Comparison of ENCODE assay signal across 12 mouse cellular contexts in genomic region chr9:37329456-37329855, GRCm38 (mm10). TPM values are rescaled to one million over a fixed set of nuclear protein-coding genes. Genes with fewer than 3 reads are reported as not detected.
A peak's percentile ranks its signal among the peaks of the same experiment; 100 is the strongest.
DNase-seq lines count a peak whose midpoint lies in the region; TF ChIP-seq lines count a peak whose summit lies in the region.
"Had no signal": no experiment of that assay in that cellular context is flagged by ENCODE, and none has a peak within 500 bp of the region (broad histone marks: within the 10 kb centered on the region; RNA-seq: fewer than 3 reads in every experiment).

No protein-coding gene starts in this region.

- TF ChIP-seq POLR2A in ES-Bruce4 (IDR thresholded peaks at IDR 0.05; ENCODE audit: insufficient read depth, low read length): no peak

- H3K9me3 ChIP-seq in ES-Bruce4 (replicated peaks; ENCODE audit: control insufficient read depth, insufficient read depth, low read length, poor library complexity, severe bottlenecking): peaks cover 7% of the 10 kb centered on the region; the same call in 1 of the 2 replicates

- H3K4me3 ChIP-seq in ES-Bruce4 (ENCODE audit: low read depth, low read length): no peak overlapping the region
- H3K4me3 ChIP-seq: erythroblast, embryonic 14.5 days had no signal

- H3K4me1 ChIP-seq in ES-Bruce4 (ENCODE audit: control insufficient read depth, insufficient read depth, low read length): no peaks in the 10 kb centered on the region

- no peaks in the 10 kb centered on the region for H3K27me3 ChIP-seq in ES-Bruce4 (ENCODE audit: control insufficient read depth, insufficient read depth, low read length, poor library complexity, severe bottlenecking)

- H3K9ac ChIP-seq in ES-Bruce4 (ENCODE audit: low read depth, poor library complexity, severe bottlenecking): no peak overlapping the region

- peak; percentile 25 for TF ChIP-seq CTCF in ES-Bruce4 (IDR thresholded peaks at IDR 0.05; ENCODE audit: low read depth, low read length)

- peak; percentile 29 for DNase-seq in kidney, adult 9 months
- DNase-seq in kidney, postnatal 36 days: no peak
- peak; percentile 49 for DNase-seq in A20 (ENCODE audit: low read depth, low spot score)
- peak; percentile 7 for DNase-seq in forelimb bud, embryonic 11.5 days (ENCODE audit: low read depth, low spot score)
- DNase-seq in right cerebral cortex, postnatal 25 days: no peak
- no peak for DNase-seq in cerebellum, postnatal 4 days (ENCODE audit: low spot score in 2 of 2)
- DNase-seq in kidney, adult 8-10 months: no peak
- DNase-seq: layer of hippocampus, adult 9-11 months; thymus, adult 18-20 months had no signal

- no peaks in the 10 kb centered on the region; the same call in 1 of the 2 replicates for H3K36me3 ChIP-seq in ES-Bruce4 (ENCODE audit: control insufficient read depth, insufficient read depth, low read length, poor library complexity, severe bottlenecking)

- H3K27ac ChIP-seq in ES-Bruce4 (ENCODE audit: insufficient read depth, low read length): no peak overlapping the region
- H3K27ac ChIP-seq: macrophage had no signal

- no peak for TF ChIP-seq EP300 in ES-Bruce4 (IDR thresholded peaks at IDR 0.05; ENCODE audit: insufficient read depth, low read depth, low read length)

RNA-seq across cellular contexts. Expression of gene Ccdc15, which starts 18.8 kb away (rescaled TPM):
- polyA plus RNA-seq in ES-Bruce4 (2011; ENCODE audit: insufficient read depth, insufficient read length, low read depth, missing spikeins): 18.6 and 19.5 TPM in 2 replicates

RNA-seq across cellular contexts. Expression of gene Hepacam, which starts 37.7 kb away (rescaled TPM):
- 0.22 and 0.84 TPM in 2 replicates for polyA plus RNA-seq in ES-Bruce4 (2011; ENCODE audit: insufficient read depth, insufficient read length, low read depth, missing spikeins)
- polyA plus RNA-seq: erythroblast, embryonic 14.5 days; macrophage had no signal

Comparison
In these comparisons a context has a peak if more than half of its experiments do, and no peak if none do; other contexts are left out.
1. DNase-seq: peak in kidney, adult 9 months (single experiment), A20 (single experiment) and forelimb bud, embryonic 11.5 days (single experiment); none in kidney, postnatal 36 days (0 of 2), right cerebral cortex, postnatal 25 days (single experiment), cerebellum, postnatal 4 days (0 of 2) and kidney, adult 8-10 months (0 of 2).